Mouse (Mus musculus): ENCODE measurements around the gene D630036H23Rik. TPM values are rescaled to one million over a fixed set of nuclear protein-coding genes. Genes with fewer than 3 reads are reported as not detected.
"Not testable (repeated sequence)": the region's sequence is repeated elsewhere in the genome, so short reads cannot be mapped to it uniquely, and the experiment has no call there.

The D630036H23Rik gene
- under 1 TPM; 0.50 to 0.75 TPM for total RNA-seq (2021)
- long read RNA-seq, experiment 1, partial matches to known transcripts, result 0 of 2 reads
- long read RNA-seq, experiment 1, other reads (novel, unspliced or antisense), result 0 of 2 reads
- long read RNA-seq, experiment 2, partial matches to known transcripts, result 0 of 2 reads
- long read RNA-seq, experiment 2, other reads (novel, unspliced or antisense), result 0 of 2 reads

DNA sequence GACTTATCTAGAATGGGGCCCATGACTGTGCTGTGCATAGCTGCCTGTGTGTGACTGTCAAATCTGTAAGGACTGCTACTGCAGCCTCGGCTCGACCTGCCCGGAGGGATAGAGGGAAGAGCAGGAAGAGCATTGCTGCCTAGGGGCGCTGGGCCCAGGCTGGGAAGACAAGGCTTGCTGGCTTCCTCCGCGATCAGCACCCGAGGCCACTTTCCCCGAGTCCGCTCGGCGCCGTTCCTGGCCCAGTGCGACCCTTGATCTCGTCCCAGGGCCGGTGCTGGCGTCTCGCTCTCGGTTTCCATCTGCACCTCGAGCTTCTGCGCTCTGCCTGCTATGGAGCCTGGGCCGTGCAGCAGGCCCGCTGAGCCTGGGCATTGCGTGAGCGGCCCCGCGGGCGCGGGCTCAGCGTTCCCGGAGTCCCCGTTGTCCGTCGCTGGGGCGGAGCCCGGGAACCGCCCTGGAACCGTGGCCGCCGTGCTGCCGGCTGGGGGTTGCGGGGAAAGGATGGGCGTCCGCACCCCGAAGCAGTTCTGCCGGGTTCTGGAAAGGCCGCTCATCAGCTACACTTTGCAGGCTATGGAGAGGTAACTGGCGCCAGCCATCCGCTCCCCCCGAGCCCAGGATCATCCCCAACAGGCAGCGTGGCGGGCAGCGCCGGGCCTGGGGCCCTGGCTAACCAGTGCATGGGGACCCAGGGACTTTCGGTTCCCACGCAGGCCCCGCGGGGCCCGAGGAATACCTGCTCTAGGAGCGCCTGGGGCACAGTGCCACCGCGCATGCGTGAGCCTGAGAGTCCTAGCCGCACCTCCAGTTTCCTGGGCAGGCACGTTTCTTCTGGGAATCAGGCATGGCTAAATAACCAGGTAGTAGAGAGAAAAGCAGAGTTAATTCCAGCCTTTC lies at the start of gene D630036H23Rik, which contains the start of gene Ispd:
D630036H23Rik (minus strand) TSS at position 741 of the 900 bp plus-strand sequence.
Ispd (plus strand) TSS at position 10 of the 900 bp plus-strand sequence.
- peak; percentile 75 for DNase-seq (ENCODE audit: low spot score)

DNA sequence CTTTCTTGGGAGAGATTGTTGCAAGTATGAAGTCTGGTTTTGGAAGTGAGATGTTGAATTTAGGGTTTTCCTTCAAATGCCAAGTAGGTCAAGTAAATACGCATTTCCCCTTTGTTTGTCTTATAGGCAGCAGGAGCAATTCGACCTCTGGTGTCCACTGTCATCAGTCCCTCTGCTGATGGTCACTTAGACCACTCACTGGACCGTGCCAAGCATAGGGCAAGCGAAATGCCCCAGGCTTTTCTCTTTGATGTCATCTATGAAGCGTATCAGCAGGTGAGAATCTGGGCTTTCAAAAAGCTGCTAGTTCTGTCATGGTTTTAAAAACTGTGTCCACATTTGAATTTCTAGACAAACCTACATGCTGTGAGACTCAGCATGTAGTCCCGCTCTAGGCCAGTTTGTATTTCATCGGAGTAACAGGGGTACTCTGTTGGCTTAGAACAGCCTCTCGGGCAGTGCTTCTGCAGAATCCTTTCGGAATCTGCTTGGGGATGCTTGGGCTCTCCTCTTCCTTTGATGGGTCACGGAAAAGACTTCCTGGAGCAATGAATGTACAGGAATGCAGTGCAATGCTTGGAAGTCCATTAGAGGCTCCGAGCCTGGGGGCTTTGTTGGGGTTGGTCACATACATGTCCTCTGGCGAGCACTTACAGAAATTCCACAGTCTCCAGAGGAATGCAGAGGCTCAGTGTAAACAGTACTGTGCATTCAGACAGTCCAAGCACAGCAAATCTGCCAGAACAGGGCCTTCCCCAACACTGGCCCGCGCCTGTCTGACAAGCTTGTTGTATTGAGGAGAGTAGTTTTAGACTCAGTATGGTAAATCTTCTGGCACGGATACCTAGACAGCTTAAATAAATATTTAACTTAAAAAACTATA lies 44.4 kb upstream of the D630036H23Rik start:
- DNase-seq (ENCODE audit: low spot score), result no peak

DNA sequence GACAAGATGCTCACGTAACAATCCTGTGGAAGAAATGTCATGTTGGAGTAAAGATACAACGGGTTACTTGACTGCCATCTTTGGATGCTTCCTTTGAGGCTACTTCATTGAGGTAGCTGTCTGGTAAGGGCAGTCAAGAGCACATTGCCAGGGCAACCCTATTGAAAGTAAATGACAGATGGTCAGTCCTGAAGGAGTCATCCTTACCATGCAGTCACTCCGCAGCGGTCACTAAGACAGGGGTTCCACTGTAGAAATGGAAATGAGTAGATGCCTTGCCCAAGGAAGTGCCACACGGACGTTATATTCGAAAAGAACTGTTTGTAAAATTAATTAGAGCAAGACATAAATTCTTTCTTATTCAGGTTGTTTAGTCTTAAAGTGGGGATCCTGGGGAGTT lies 43.3 kb upstream of the D630036H23Rik start:
- DNase-seq (ENCODE audit: low spot score), result no peak

DNA sequence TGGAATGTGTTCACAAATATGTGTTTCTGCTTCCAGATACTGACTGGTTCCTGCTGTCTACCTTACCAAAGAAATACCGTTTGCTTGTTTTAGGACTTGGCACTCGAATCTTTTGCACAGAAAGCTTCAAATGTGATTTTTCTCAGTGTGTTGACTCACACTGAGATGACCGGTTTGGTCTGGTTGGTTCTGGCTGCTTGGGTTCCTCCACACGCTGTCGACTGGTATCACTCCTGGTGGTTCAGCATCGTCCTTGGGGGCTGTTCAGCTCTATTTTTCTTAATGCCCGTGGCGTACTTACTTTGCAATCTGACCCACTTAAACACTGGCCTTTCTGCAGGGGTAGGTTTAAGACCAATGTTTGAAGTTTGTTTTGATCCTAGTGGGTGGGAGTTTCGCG lies 41.7 kb upstream of the D630036H23Rik start:
- no peak for DNase-seq (ENCODE audit: low spot score)

- no peak for DNase-seq (ENCODE audit: low spot score)
These were observed 13.1 kb upstream of the D630036H23Rik start for GRCm38 (mm10) chr12:36395115-36395514.

- no peak for DNase-seq (ENCODE audit: low spot score)
These were observed 5.0 kb upstream of the D630036H23Rik start for GRCm38 (mm10) chr12:36386991-36387390.

DNA sequence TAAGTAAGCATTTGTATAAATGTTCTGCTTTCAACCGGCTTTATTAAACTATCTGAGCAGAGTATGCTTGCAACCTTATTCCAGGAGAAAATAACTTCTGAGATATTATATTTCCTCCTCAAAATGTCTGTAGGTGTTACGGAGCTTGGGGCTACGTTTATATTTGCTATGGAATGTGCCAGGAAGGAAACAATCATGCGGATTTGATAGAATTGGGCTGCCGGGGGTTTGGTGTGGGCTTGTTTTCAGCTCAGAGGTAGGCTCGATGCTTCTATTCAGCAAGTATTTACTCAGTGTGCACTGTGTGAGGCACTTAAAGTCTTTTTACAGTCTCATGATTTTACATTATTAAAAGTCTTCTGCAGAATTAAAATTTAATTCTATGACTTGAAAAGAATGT lies 3.4 kb upstream of the D630036H23Rik start:
- no peak for DNase-seq (ENCODE audit: low spot score)

- DNase-seq (ENCODE audit: low spot score), result no peak
These were observed 1.2 kb downstream of the D630036H23Rik start for GRCm38 (mm10) chr12:36380806-36381205.

DNA sequence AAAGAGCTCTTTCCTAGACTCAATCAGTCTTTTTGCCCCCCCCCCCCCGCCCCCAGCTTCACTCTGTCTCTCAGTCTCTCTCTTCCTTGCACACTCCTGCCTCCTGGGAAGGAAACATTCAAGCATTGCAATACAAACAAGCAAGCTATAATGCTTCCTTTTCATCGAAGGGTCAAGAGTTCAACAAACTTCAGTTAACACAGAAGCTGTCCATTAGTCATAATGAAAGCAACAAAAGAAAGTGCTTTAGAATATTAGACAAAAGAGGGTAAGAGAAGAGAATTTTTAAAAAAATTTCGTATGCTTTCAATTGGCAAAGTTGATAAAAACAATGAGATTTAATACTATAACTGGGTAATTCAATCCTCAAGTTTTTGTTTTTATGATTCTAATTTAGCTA lies 1.7 kb downstream of the D630036H23Rik start:
- no peak for DNase-seq (ENCODE audit: low spot score)

- DNase-seq (ENCODE audit: low spot score), result not testable (repeated sequence)
These were observed 5.6 kb downstream of the D630036H23Rik start for GRCm38 (mm10) chr12:36376391-36376790.

- DNase-seq (ENCODE audit: low spot score), result no peak
These were observed 8.6 kb downstream of the D630036H23Rik start for GRCm38 (mm10) chr12:36373237-36373998.

DNA sequence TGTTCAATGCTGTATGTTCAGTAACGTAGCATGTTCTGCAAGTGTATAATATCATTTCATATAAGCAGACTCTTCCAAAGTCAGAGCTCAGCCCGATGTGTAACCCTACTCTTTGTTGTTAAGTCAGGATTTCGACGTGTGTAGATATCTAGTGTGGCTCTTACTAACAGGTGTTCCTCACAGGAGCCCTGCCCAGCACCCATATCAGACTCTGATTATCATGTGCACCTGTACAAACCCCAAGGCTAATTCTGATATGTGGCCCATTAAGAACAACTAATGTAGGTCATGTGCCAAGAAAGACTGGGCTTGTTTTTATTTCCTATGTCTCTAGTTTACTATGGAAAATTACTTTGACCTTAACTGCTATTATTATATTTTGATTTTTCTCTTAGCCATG lies 18.0 kb downstream of the D630036H23Rik start:
- no peak for DNase-seq (ENCODE audit: low spot score)

GRCm38 (mm10) chr12:36360693-36361092 lies 21.3 kb downstream of the D630036H23Rik start:
- DNase-seq (ENCODE audit: low spot score), result no peak

DNA sequence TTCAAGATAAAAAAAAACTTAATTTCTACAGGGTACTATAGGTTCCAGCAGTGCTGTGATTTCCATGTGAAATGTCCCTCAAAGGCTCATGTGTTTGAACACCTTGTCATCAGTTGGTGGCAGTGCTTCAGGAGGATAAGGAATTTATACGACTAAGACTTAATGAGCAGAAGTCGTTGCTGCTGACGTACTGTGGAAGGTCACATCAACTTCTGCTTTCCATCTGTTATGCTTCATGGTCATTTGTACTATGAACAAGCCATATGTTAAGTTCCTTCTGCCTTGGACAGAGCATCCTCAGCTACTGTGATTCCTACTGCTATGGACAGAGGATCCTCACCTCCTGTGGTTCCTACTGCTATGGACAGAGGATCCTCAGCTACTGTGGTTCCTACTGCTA lies 21.9 kb downstream of the D630036H23Rik start:
- no peak for DNase-seq (ENCODE audit: low spot score)

- DNase-seq (ENCODE audit: low spot score), result no peak
These were observed 37.9 kb downstream of the D630036H23Rik start for GRCm38 (mm10) chr12:36344131-36344530.

DNA sequence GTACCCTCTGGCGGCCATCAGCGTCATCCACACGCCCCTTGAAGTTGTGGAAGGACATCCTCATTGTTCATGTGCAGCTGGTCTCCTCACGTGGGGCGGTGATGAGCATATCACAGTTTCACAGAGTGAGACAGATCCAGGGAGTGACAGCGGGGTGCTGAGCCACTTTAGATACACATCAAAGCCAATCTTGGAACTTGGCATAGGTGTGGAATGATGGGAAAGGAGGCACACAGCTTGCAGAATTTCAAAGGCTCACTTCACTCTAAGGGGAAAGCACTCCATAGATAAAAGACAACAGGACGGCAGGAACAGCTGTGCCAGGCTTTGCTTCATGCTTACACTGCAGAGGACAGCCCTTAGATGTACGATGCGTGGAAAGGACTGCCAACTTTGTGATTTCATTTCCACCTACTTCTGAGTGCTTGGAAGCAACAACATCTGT lies 48.1 kb downstream of the D630036H23Rik start:
- no peak for DNase-seq (ENCODE audit: low spot score)

DNA sequence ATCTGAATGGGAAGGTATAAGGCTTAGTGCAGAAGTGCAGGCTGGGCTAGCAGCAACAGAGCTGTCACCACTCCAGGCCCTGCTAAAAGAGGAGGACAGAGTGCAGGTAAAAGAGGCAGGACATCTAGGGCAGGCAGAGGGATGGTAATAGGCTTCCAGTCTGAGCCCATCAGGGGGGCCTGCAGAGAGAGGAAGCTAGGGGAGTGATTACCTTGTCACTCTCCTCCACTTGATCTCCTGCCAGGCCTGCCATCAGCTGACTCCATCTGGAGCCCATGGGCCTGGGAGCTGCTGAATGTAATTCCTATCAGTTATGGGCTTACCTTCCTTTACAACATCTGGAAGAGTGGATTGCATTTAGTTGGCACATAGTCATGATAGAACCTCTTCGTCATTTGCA lies 49.3 kb downstream of the D630036H23Rik start:
- DNase-seq (ENCODE audit: low spot score), result no peak

All from gastrocnemius, adult 18-20 months (tissue).